Mouse (Mus musculus) megakaryocyte, embryonic 14.5 days (primary cell): ENCODE measurements at regions not wholly inside any gene's neighbourhood (a gene's known extent, or its start where the extent isn't known, plus 50 kb on each side); places are given as distances from the start of the nearest gene placed in this dataset.

Source experiments
- FLI1 ChIP-seq: IDR thresholded peaks from 2 replicates; pipeline ENCODE4 v1.6.1; 2012; ENCODE audit warnings: low read length, inconsistent platforms, mixed read lengths
- GATA1 ChIP-seq: IDR thresholded peaks from 3 replicates; pipeline ENCODE4 v1.6.1; 2012; ENCODE audit warnings: mixed read lengths, low read length, inconsistent platforms, borderline replicate concordance

DNA sequence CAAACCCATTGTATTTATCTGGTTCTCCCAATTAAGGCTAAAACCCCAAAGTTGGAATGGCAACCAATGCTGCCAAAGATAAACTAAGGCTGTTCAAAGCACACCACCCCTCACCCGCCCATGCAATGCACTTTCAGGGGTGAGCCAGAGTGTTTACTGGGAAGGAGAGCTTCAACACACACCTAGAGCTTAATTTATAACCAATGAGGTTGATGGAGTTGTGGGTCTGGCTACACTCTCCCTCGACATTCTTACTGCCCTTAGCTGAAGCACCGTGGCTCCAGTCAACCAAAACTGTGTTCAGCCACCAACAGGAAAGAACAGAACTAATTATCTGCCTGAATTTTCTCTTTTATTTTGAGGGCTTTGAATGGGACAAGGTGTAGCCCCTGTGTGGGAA is 192.8 kb downstream of the Lmo4 start:
- TF ChIP-seq FLI1 (no peak), GATA1 (no peak)
